Mouse (Mus musculus) MEL (cell line): ENCODE measurements around the gene Ugt1a2. TPM values are rescaled to one million over a fixed set of nuclear protein-coding genes. Genes with fewer than 3 reads are reported as not detected.

Source experiments
- DNase-seq: peaks from one replicate; pipeline ENCODE4 v3.0.0; 2011; ENCODE audit warnings: low read depth, low spot score
- H3K27ac ChIP-seq: 2 replicates; pipeline ENCODE4 v1.5.1; 2012; ENCODE audit warnings: low read depth, mild to moderate bottlenecking, control low read depth, low read length, moderate library complexity; ENCODE audit not compliant: control insufficient read depth
- H3K27me3 ChIP-seq, 2 experiments: fragments of 150-350 bp in 1 of 2; sonication (generic) in 1 of 2; 2 replicates each; pipeline ENCODE4 v1.6.1; 2012; ENCODE audit warnings: low read length in 2 of 2, mild to moderate bottlenecking in 2 of 2, improper control_type of control experiment in 1 of 2, moderate library complexity in 1 of 2; ENCODE audit not compliant: insufficient read depth in 2 of 2, control insufficient read depth in 1 of 2
- H3K36me3 ChIP-seq, 2 experiments: 2 replicates each; pipeline ENCODE4 v1.6.1; 2012 to 2014; ENCODE audit warnings: low read length in 2 of 2, improper control_type of control experiment in 1 of 2, inconsistent platforms in 1 of 2, mild to moderate bottlenecking in 1 of 2; ENCODE audit not compliant: insufficient read depth in 2 of 2, control insufficient read depth in 1 of 2
- H3K4me1 ChIP-seq, 2 experiments: fragments of 150-350 bp in 1 of 2; sonication (generic) in 1 of 2; 2 replicates each; pipeline ENCODE4 v1.6.1; 2012; ENCODE audit warnings: low read length in 2 of 2, improper control_type of control experiment in 1 of 2, mild to moderate bottlenecking in 1 of 2; ENCODE audit not compliant: insufficient read depth in 2 of 2, control insufficient read depth in 1 of 2
- H3K4me3 ChIP-seq, 2 experiments: fragments of 150-350 bp in 1 of 2; sonication (generic) in 1 of 2; 2 replicates each; pipeline ENCODE4 v1.5.1; 2012; ENCODE audit warnings: low read depth in 2 of 2, low read length in 2 of 2, mild to moderate bottlenecking in 2 of 2, moderate library complexity in 2 of 2, control low read depth in 1 of 2, improper control_type of control experiment in 1 of 2; ENCODE audit not compliant: control insufficient read depth in 1 of 2, insufficient read depth in 1 of 2
- H3K79me2 ChIP-seq: 2 replicates; pipeline ENCODE4 v1.6.1; 2012; ENCODE audit warnings: mild to moderate bottlenecking, low read length, moderate library complexity; ENCODE audit not compliant: control insufficient read depth, poor library complexity, insufficient read depth
- H3K9ac ChIP-seq: 2 replicates; pipeline ENCODE4 v1.6.1; 2012; ENCODE audit warnings: low read depth, mild to moderate bottlenecking, control low read depth, low read length, moderate library complexity; ENCODE audit not compliant: control insufficient read depth, poor library complexity, severe bottlenecking
- H3K9me3 ChIP-seq: fragments of 150-350 bp; sonication (generic); replicated peaks from 2 replicates; pipeline ENCODE4 v1.6.1; 2012; ENCODE audit warnings: mild to moderate bottlenecking, low read length, improper control_type of control experiment, moderate library complexity; ENCODE audit not compliant: insufficient read depth
- BHLHE40 ChIP-seq: IDR thresholded peaks from 2 replicates; pipeline ENCODE4 v1.6.1; 2012; ENCODE audit warnings: low read depth, mild to moderate bottlenecking, inconsistent platforms, low read length, improper control_type of control experiment, borderline replicate concordance
- CHD1 ChIP-seq: IDR thresholded peaks from 2 replicates; pipeline ENCODE4 v1.6.1; 2012; ENCODE audit warnings: low read depth, mild to moderate bottlenecking, inconsistent platforms, low read length, improper control_type of control experiment
- CHD2 ChIP-seq: IDR thresholded peaks from 2 replicates; pipeline ENCODE4 v1.6.1; 2011; ENCODE audit warnings: low read length, improper control_type of control experiment
- CTCF ChIP-seq, 3 experiments: IDR thresholded peaks in 2 of 3; conservative IDR thresholded peaks in 1 of 3; 2 replicates each; pipeline ENCODE4 v1.5.1; 2011 to 2012; ENCODE audit warnings: low read length in 3 of 3, low read depth in 2 of 3, mild to moderate bottlenecking in 2 of 3, improper control_type of control experiment in 1 of 3, inconsistent platforms in 1 of 3, mixed read lengths in 1 of 3, moderate library complexity in 1 of 3; ENCODE audit not compliant: control insufficient read depth in 1 of 3, insufficient read depth in 1 of 3, poor library complexity in 1 of 3, severe bottlenecking in 1 of 3
- ELF1 ChIP-seq: IDR thresholded peaks from 2 replicates; pipeline ENCODE4 v1.6.1; 2014; ENCODE audit warnings: low read depth, mild to moderate bottlenecking, inconsistent platforms, low read length, improper control_type of control experiment, moderate library complexity
- EP300 ChIP-seq, 2 experiments: IDR thresholded peaks; 2 replicates each; pipeline ENCODE4 v1.6.1; 2011; ENCODE audit warnings: improper control_type of control experiment in 2 of 2, low read length in 2 of 2, low read depth in 1 of 2, mild to moderate bottlenecking in 1 of 2
- HCFC1 ChIP-seq: IDR thresholded peaks from 2 replicates; pipeline ENCODE4 v1.6.1; 2012; ENCODE audit warnings: low read depth, mild to moderate bottlenecking, inconsistent platforms, low read length, improper control_type of control experiment, moderate library complexity
- KAT2A ChIP-seq: conservative IDR thresholded peaks from 2 replicates; pipeline ENCODE4 v1.6.1; 2012; ENCODE audit warnings: low read depth, low read length, improper control_type of control experiment, inconsistent platforms
- MAX ChIP-seq: IDR thresholded peaks from 2 replicates; pipeline ENCODE4 v1.6.1; 2011; ENCODE audit warnings: low read length, improper control_type of control experiment
- MAZ ChIP-seq: IDR thresholded peaks from 2 replicates; pipeline ENCODE4 v1.6.1; 2012; ENCODE audit warnings: low read depth, mild to moderate bottlenecking, inconsistent platforms, low read length, improper control_type of control experiment
- MEF2A ChIP-seq: IDR thresholded peaks from 2 replicates; pipeline ENCODE4 v1.6.1; 2014; ENCODE audit warnings: low read depth, mild to moderate bottlenecking, inconsistent platforms, low read length, improper control_type of control experiment; ENCODE audit not compliant: poor library complexity, insufficient replicate concordance, severe bottlenecking; ENCODE audit errors: extremely low read depth
- MXI1 ChIP-seq: IDR thresholded peaks from 2 replicates; pipeline ENCODE4 v1.6.1; 2011; ENCODE audit warnings: mild to moderate bottlenecking, low read depth, low read length, improper control_type of control experiment
- MYB ChIP-seq: IDR thresholded peaks from 2 replicates; pipeline ENCODE4 v1.6.1; 2011; ENCODE audit warnings: mild to moderate bottlenecking, low read depth, low read length, improper control_type of control experiment
- NRF1 ChIP-seq: IDR thresholded peaks from 2 replicates; pipeline ENCODE4 v1.6.1; 2014; ENCODE audit warnings: low read depth, mild to moderate bottlenecking, inconsistent platforms, low read length, improper control_type of control experiment, moderate library complexity; ENCODE audit not compliant: poor library complexity, insufficient read depth, severe bottlenecking
- RAD21 ChIP-seq: IDR thresholded peaks from 2 replicates; pipeline ENCODE4 v1.6.1; 2011; ENCODE audit warnings: mild to moderate bottlenecking, low read depth, low read length, improper control_type of control experiment
- SIN3A ChIP-seq: IDR thresholded peaks from 2 replicates; pipeline ENCODE4 v1.6.1; 2012; ENCODE audit warnings: low read length, improper control_type of control experiment, inconsistent platforms
- SMC3 ChIP-seq: IDR thresholded peaks from 2 replicates; pipeline ENCODE4 v1.6.1; 2011; ENCODE audit warnings: low read depth, low read length, improper control_type of control experiment
- TAL1 ChIP-seq: IDR thresholded peaks from 2 replicates; pipeline ENCODE4 v1.6.1; 2012; ENCODE audit warnings: mild to moderate bottlenecking, inconsistent platforms, low read length, moderate library complexity, mixed read lengths
- TCF12 ChIP-seq: IDR thresholded peaks from 2 replicates; pipeline ENCODE4 v1.6.1; 2014; ENCODE audit warnings: low read depth, mild to moderate bottlenecking, inconsistent platforms, low read length, improper control_type of control experiment, moderate library complexity
- UBTF ChIP-seq: IDR thresholded peaks from 2 replicates; pipeline ENCODE4 v1.6.1; 2012; ENCODE audit warnings: low read depth, mild to moderate bottlenecking, inconsistent platforms, low read length, improper control_type of control experiment, moderate library complexity, borderline replicate concordance; ENCODE audit not compliant: insufficient read depth
- USF1 ChIP-seq: IDR thresholded peaks from 2 replicates; pipeline ENCODE4 v1.6.1; 2014; ENCODE audit warnings: low read depth, mild to moderate bottlenecking, inconsistent platforms, low read length, improper control_type of control experiment, moderate library complexity
- ZC3H11A ChIP-seq: IDR thresholded peaks from 2 replicates; pipeline ENCODE4 v1.6.1; 2012; ENCODE audit warnings: low read depth, mild to moderate bottlenecking, inconsistent platforms, low read length, improper control_type of control experiment
- polyA plus RNA-seq, 2 experiments: library from polyadenylated mRNA; stranded (reverse) in 1 of 2; unstranded in 1 of 2; fragments of >175 nt in 1 of 2; fragments of >200 nt in 1 of 2; gene quantifications; 2 replicates each; pipeline versions ENCODE4 v1.2.1 to v1.2.4; 2012; ENCODE audit warnings: low replicate concordance in 2 of 2, low read depth in 1 of 2; ENCODE audit not compliant: insufficient read length in 2 of 2, insufficient read depth in 1 of 2, missing spikeins in 1 of 2
- total RNA-seq: library from RNA; depleted of rRNA; stranded (reverse); fragments of 300-350 nt; gene quantifications from 2 replicates; pipeline ENCODE4 v1.2.3, GENCODE M21; 2012

Ugt1a2 gene
- total and polyA plus RNA-seq, 3 experiments, result not detected

DNA sequence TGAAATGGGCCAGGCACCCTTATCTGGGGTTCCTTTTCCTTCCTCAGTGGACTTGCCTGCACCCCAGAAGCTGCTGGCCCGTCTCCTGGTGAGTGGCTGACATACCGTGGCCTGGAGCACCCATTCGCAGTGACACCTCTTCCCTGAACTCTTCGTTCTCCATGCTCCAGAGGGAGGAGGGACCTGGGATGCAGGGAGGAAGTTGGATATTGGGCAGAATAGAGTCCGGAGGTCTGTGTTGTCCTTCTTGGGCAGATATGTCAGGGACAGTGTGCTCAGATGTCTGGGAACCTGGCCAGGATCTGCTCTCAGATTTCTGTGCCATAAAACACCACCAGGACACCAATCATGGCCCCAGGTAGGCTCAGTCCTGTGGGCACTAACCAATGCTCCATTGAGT is 39.7 kb downstream of the Ugt1a2 start:
- Histone ChIP-seq H3K79me2 (no peaks in the 10 kb centered on the region), H3K27me3 (no peaks in the 10 kb centered on the region), H3K4me1 (no peaks in the 10 kb centered on the region), H3K9ac (no peak overlapping the region), H3K36me3 (no peaks in the 10 kb centered on the region), H3K9me3 (no peaks in the 10 kb centered on the region), H3K27ac (no peak overlapping the region), H3K4me3 (no peak overlapping the region)
- DNase-seq, result no peak
- TF ChIP-seq TCF12 (no peak), ELF1 (no peak), EP300 (IDR thresholded peaks at IDR 0.05; ENCODE audit: low read depth in 1 of 2, low read length in 2 of 2) (no peak), CTCF (IDR thresholded peaks at IDR 0.05 in 2 of 3, conservative IDR thresholded peaks at IDR 0.05 in 1 of 3; ENCODE audit: control insufficient read depth in 1 of 3, insufficient read depth in 1 of 3, low read depth in 2 of 3, low read length in 3 of 3, poor library complexity in 1 of 3, severe bottlenecking in 1 of 3) (no peak), BHLHE40 (no peak), CHD1 (no peak), ZC3H11A (no peak), HCFC1 (no peak)

DNA sequence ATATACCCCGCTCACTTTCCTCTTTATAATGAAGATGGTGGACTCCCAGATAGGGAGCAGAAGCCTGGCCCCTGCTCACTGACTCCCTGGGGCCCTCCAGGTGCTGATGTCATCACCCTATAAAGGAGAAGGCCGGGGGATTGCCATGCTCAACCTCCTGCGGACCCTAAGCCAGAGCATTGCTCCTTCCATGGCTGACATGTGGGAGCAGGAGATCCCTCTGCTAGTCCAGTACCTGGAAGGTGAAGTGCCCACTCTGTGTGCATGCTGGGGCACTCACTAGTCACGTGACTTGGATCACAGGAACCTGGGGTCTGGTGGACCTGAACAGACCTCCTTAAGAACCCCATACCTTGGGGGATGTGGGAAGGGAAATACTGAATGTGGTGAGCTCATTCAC is 40.2 kb downstream of the Ugt1a2 start:
- Histone ChIP-seq H3K4me3 (no peak overlapping the region), H3K4me1 (no peaks in the 10 kb centered on the region), H3K9me3 (no peaks in the 10 kb centered on the region), H3K27me3 (no peaks in the 10 kb centered on the region), H3K27ac (no peak overlapping the region), H3K79me2 (no peaks in the 10 kb centered on the region), H3K36me3 (no peaks in the 10 kb centered on the region), H3K9ac (no peak overlapping the region)
- TF ChIP-seq USF1 (0 out of 2 replicates have a peak, but pooled peaks have one; percentile 27), KAT2A (no peak)
- no peak for DNase-seq

DNA sequence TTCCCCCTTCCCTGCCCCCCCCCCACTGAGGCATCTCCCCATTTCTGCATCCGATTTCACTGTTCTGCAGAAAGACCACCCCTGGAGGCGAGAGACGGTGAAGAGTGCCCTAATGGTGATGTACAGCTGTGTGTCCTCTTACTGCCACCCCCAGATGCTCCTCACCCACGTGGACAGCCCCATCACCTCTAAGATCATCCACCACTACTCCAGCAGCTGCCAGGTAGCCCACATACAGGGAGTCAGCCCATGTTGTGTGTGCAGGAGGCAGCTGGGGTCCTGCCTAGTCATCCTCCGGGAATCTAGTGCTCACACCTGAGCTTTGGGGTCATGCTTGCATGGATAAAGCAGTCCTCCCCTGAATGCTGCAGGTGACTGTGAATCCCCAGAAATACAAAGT is 43.5 kb downstream of the Ugt1a2 start:
- DNase-seq, result no peak
- Histone ChIP-seq H3K27me3 (no peaks in the 10 kb centered on the region), H3K9me3 (no peaks in the 10 kb centered on the region), H3K9ac (no peak overlapping the region), H3K4me3 (no peak overlapping the region), H3K79me2 (no peaks in the 10 kb centered on the region), H3K36me3 (no peaks in the 10 kb centered on the region), H3K4me1 (no peaks in the 10 kb centered on the region), H3K27ac (no peak overlapping the region)
- TF ChIP-seq MYB, result no peak
- no peak for TF ChIP-seq TAL1
- TF ChIP-seq UBTF, result no peak
- no peak for TF ChIP-seq RAD21
- TF ChIP-seq ZC3H11A, result no peak
- TF ChIP-seq SIN3A, result no peak
- TF ChIP-seq MXI1, result no peak
- TF ChIP-seq CHD2, result no peak
- TF ChIP-seq MAZ, result no peak
- no peak for TF ChIP-seq MAX
- TF ChIP-seq NRF1, result no peak
- TF ChIP-seq HCFC1, result no peak
- no peak for TF ChIP-seq MEF2A
- TF ChIP-seq USF1, result no peak
- no peak for TF ChIP-seq SMC3
